Mouse (Mus musculus): Measurements from ENCODE around the gene Irf4. TPM values are rescaled to one million over a fixed set of nuclear protein-coding genes. Genes with fewer than 3 reads are reported as not detected.

Gene Irf4
- 0.70 and 1.2 TPM in 2 replicates for polyA plus RNA-seq (2015; fragmentation: Nextera tagmentation; extraction: Ambion mirVana)

DNA sequence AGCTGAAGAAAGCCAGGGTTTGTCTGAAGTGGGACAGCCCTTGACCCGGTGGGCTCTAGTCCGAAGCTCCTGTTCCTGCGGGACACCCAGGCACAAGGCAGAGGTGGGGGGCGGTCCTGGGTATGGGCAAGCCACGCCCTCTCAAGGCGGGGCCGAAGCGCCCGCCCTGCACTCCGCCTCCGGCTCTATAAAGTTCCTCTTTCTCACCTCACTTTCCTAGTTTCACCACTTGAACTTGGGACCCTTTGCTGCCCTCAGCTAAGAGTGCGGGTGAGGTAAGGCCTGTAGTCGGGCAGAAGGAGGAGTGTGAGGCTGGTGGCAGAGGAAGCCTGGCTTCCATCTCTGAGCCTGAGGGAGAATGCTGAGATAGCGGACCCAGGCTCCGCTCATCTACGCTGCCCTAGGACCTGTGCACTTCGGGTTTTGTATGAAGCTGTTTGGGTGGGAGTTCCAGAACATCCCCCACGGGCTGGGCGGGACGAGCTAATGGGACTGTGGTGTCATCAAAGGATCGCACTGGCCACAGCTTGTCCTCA lies at the start of gene Irf4:
Irf4 (plus strand) TSS at position 206 of the 536 bp plus-strand sequence.

Other genes starting within 250 kb of the Irf4 start
- gene Uqcrfs1, start 203.9 kb upstream of the Irf4 start, polyA plus RNA-seq (2015; fragmentation: Nextera tagmentation; extraction: Ambion mirVana), result 184 and 187 TPM in 2 replicates
- gene Dusp22, start 89.2 kb upstream of the Irf4 start, polyA plus RNA-seq (2015; fragmentation: Nextera tagmentation; extraction: Ambion mirVana), result 7.6 and 11.1 TPM in 2 replicates
- gene Hus1b, start 198.5 kb downstream of the Irf4 start, polyA plus RNA-seq (2015; fragmentation: Nextera tagmentation; extraction: Ambion mirVana), result 0.17 TPM in 1 of 2 replicates, not detected in the other
- 16.3 and 19.6 TPM in 2 replicates for gene Exoc2, start 224.9 kb downstream of the Irf4 start, polyA plus RNA-seq (2015; fragmentation: Nextera tagmentation; extraction: Ambion mirVana)
- gene Gm5447, start 225.0 kb downstream of the Irf4 start, polyA plus RNA-seq (2015; fragmentation: Nextera tagmentation; extraction: Ambion mirVana), result 0.08 TPM in 1 of 2 replicates, not detected in the other

Measured in spleen, postnatal 0 days (tissue).